Mouse (Mus musculus) cerebellum, adult 2 months (tissue): ENCODE measurements around the gene Hivep3.

ENCODE experiments used
- CTCF ChIP-seq: fragments of 200-500 bp; IDR thresholded peaks from 2 replicates; pipeline ENCODE4 v1.5.1; 2011; ENCODE audit warnings: low read depth, mild to moderate bottlenecking, control low read depth, low read length, moderate library complexity, borderline replicate concordance; ENCODE audit not compliant: insufficient read depth
- POLR2A ChIP-seq: fragments of 200-500 bp; IDR thresholded peaks from 2 replicates; pipeline ENCODE4 v1.6.1; 2011; ENCODE audit warnings: low read length, control low read depth, borderline replicate concordance; ENCODE audit not compliant: insufficient read depth

DNA sequence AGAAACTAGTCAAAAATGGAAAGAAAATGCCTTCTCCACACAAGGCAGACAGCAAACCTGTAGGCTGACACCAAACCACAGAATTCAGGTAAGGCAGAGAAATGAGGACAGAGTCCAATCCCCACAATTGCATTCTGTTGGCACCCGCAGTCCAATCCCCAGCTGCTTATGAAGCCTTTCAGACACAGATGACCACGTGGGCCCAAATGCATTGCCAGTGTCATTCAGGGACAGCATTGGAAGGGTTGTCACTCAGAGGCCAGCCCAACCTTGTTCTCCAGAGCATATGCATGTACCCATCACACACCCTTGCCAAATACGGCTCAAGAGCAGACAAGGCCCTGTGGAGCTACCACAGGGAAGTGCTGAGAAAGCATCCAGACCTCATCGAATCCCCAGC lies 204.9 kb downstream of the Hivep3 start:
- TF ChIP-seq POLR2A (no peak), CTCF (no peak)
